Mouse (Mus musculus): ENCODE results near the gene Ufd1.

The Ufd1 gene

DNA sequence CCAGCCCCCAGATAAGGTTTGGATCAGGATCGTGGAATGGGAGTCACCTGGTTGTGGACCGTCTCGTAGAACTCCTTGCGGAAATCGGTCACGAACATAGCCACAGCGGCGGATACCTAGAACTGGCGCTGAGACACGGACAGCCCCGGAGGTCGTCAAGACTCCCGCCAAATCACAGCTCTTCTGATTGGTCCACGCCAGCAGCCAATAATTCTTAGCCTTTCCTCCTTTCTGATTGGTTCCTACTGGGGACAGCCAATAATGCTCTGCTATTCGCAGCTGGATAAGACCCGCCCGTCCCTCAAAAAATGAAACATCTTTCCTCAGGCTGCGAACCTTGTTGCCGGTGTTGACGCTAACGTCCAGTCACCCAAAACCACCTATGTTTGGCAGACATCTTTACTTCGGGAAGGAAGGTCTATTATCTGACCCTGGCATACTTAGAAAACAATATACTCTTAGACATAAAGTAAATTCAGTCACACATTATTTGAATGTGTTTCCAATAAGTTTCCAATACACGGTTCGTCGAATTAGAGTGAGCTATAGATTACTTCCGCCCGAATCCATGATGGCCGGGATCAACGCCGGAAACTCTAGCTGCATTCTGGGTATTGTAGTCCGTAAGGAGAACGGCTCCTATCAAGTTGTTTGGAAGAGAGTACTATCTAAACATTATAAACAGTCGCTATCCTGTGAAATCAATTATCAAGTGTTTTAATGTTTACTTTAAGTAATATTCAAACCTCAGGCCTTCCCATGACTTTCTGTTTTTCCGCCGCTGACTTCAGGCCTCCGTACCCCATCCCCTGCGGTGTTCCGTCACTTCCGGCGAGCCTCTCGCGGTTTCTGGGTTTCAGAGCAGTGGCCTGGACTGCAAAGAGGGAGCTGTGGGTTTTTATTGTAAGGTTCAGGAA is at the start of gene Ufd1, which contains the start of gene Cdc45:
TSS of gene Ufd1 (plus strand) at position 312 of the 917 bp plus-strand sequence.
TSS of gene Cdc45 (minus strand) at position 520 of the 917 bp plus-strand sequence.
- peak; percentile 80 for DNase-seq (ENCODE audit: low spot score)

DNA sequence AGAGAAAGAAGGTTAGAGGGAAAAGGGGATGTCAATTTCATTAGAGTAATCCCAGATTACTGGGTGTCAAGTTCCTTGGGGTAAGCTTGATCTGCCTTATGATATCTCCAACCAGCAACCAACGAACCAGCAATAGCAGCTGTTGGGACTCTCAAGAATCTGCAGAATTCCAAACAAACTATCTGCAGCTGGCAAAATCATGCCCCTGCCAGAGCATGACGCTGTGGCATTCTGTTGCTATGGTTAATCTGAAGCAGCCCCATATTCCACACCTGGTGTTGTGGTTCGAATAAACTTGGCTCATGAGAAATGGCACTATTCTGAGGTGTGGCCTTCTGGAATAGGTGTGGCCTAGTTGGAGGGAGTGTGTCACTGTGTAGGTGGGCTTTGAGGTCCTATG is 48.6 kb upstream of the Ufd1 start:
- no peak for DNase-seq (ENCODE audit: low spot score)

- no peak for DNase-seq (ENCODE audit: low spot score)
Measured at GRCm38 (mm10) chr16:18766390-18766789, 45.2 kb upstream of the Ufd1 start.

GRCm38 (mm10) chr16:18769501-18769900 is 42.1 kb upstream of the Ufd1 start:
- DNase-seq (ENCODE audit: low spot score), result no peak

GRCm38 (mm10) chr16:18773936-18774335 is 37.6 kb upstream of the Ufd1 start:
- no peak for DNase-seq (ENCODE audit: low spot score)

GRCm38 (mm10) chr16:18775621-18776555 is 35.7 kb upstream of the Ufd1 start:
- no peak for DNase-seq (ENCODE audit: low spot score)

DNA sequence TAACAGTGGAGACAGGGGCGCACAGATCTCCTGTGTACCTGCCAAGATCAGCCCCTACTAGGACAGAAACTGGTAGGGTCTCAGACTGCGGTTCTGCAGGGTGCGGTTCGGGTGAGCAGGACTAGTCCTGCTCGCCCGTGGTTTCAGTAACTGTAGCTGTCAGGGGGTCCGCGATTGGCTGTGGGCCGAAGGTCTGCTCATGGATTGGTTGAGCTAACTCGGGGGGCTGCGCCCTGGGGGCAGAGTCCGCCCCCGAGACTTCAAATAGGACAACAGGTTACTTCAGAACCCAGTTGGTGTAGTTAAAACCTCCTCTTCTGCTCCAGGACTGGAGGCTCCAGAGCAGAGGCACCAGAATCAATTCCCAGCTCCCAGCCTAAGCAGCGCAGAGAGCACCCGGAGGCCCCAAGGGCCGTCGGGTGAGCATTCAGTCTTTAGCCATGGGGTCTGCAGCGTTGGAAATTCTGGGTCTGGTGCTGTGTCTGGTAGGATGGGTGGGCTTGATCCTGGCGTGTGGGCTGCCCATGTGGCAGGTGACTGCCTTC is 35.0 kb upstream of the Ufd1 start, which contains the start of gene Cldn5:
TSS of gene Cldn5 (plus strand) at position 292 of the 545 bp plus-strand sequence.
- no peak for DNase-seq (ENCODE audit: low spot score)

DNA sequence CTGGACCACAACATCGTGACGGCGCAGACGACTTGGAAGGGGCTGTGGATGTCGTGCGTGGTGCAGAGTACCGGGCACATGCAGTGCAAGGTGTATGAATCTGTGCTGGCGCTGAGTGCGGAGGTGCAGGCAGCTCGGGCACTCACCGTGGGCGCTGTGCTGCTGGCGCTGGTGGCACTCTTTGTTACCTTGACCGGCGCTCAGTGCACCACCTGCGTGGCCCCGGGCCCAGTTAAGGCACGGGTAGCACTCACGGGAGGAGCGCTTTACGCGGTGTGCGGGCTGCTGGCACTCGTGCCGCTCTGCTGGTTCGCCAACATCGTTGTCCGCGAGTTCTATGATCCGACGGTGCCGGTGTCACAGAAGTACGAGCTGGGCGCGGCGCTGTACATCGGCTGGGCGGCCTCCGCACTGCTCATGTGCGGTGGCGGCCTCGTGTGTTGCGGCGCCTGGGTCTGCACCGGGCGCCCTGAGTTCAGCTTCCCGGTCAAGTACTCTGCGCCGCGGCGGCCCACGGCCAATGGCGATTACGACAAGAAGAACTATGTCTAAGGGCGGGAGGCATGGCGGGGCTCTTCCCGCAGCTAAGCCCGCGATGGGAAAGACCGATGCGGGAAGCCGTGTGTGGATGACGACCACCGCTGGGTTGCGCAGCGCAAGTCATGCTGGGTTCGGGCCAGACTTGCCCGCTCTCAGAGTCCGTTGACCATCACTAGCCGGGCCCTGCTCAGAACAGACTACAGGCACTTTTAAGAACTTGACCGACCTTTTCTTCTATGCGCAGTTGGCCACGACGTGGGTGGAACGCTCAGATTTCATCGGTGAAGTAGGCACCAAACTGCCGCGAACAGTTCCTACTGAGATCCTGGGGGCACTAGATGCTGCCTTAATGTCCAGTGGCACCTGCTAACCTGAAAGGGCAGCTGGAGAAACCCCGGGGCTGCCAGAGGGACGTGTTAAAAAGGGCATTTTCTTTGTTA is 34.2 kb upstream of the Ufd1 start:
- DNase-seq (ENCODE audit: low spot score), result no peak

- no peak for DNase-seq (ENCODE audit: low spot score)
Measured at GRCm38 (mm10) chr16:18778461-18778860, 33.1 kb upstream of the Ufd1 start.

DNA sequence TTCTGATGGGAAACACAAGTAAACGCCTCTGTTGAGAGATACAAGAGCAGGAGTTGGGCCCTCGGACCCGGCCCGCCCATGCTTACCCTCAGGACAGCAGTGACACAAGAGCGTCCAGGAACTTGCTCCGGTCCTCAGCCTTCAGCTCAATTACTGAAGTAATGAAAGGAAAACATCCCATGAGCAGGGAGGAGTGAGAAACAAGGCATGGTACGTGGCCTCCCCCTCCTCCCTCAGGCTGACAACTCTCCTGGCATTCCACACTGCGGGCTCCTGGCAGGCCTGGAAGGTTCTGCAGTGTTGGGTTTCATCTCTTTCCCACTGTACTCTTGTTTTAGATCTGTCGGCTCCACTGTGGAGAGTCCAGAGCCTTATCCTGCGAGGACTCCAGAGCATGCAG is 29.8 kb upstream of the Ufd1 start:
- DNase-seq (ENCODE audit: low spot score), result no peak

DNA sequence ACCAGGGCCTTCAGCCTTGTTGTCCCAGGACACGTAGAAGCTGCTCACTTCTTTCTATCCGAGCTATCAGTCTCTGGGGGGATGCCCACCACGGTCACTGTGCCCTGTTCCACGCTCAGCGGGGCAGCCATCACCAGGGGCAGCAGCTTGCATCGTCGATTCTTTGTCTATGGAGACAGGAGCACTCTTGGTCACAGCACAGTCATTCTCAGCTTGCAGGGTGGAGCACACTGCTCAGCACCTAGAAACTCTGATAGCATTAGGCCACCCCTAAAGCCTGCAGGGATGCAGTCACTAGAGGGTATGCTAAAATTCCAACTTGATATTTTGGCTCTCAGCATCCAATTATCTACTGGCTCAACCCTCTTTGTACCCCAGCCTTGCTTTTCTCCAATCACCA is 26.6 kb upstream of the Ufd1 start:
- no peak for DNase-seq (ENCODE audit: low spot score)

GRCm38 (mm10) chr16:18785485-18785884 is 26.1 kb upstream of the Ufd1 start:
- peak; percentile 14 for DNase-seq (ENCODE audit: low spot score)

DNA sequence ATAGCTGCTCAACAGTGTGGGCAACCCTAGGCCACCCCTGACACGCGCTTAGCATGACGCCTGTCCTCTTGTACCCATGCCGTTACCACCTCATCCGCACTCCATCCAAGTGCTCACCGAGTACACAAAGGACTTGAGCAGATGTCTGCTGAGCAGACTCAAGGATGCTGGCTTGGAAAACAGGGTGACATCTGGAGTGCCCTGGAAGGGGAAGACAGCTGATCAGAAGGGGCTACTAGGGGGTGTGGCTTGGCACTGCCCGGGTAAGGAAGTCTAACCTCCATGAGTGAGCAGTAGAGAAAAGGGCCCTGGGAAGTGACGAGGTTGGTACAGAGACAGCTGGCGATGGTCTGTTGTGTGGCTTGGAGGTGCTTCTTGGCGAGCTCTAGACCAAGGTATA is 24.9 kb upstream of the Ufd1 start:
- no peak for DNase-seq (ENCODE audit: low spot score)

GRCm38 (mm10) chr16:18788627-18789406 is 22.8 kb upstream of the Ufd1 start:
- DNase-seq (ENCODE audit: low spot score), result no peak

DNA sequence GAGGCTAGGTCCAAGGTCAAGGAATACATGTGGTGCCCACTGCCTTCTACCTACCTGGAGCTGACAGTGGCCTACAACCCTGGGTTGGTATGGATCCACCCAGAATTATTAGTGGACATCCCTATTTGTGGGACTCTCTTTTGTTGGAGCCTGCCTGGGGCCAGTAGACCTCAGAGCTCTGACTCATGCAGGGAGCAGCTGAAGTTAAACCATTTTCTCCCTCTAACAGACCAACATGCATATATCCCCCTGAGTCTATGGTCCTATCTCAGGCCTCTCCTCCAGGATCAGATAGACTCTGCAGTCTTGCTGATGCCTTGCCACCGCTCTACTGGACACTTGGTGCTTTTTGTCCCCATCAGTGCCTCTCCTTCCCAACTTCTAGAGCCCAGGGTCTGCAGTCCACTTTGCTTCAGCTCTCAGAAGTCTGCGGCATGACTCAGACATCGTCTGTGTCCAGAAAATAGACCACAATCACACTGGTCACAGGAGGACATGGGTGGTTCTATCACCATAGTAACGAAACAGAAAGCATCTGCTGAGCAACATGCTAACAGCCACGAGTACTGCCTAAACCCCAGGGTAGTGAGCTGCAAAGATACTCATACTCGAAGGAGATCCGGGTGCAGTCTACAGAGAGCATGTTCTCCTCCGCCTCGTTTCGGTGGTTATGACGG is 16.2 kb upstream of the Ufd1 start:
- DNase-seq (ENCODE audit: low spot score), result no peak

DNA sequence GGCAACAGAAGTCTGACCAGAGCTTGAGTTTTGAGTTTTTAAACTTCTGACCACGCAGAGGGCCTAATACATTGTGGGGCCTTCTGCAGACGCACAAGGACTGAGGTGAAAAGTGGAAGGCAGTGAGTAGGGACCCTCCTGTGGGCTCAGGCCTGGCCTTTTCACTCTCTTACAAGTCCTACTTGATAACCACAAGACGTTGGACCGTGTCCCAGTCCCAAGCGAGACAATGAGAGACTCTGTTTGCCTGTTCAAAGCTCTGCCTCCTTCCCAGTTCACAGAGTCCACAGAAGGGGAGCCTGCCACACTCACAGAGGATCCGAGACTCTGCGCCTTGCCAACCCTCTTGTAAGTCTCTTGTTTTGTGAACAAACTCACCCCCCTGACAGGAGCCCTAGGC is 14.9 kb upstream of the Ufd1 start:
- DNase-seq (ENCODE audit: low spot score), result no peak

GRCm38 (mm10) chr16:18798151-18798550 is 13.4 kb upstream of the Ufd1 start:
- no peak for DNase-seq (ENCODE audit: low spot score)

DNA sequence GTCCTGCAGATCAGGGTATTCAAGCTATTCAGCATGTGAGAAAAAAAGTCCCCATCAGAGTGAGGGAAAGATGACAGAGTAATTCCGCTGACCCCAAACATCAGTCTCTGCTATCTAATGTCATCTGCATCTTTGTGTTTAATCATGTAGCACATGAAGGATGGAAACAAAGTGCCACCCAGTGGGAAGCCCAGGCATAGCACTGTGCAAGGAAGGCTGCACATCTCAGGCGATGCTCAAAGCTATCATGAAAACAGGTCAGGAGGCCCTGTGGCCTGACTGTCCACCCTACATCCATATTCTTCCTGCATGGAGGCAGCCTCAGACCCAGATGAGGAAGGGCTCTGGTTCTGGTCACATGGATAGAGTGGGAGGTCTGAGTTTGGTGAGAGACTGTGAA is 12.7 kb upstream of the Ufd1 start:
- DNase-seq (ENCODE audit: low spot score), result no peak

DNA sequence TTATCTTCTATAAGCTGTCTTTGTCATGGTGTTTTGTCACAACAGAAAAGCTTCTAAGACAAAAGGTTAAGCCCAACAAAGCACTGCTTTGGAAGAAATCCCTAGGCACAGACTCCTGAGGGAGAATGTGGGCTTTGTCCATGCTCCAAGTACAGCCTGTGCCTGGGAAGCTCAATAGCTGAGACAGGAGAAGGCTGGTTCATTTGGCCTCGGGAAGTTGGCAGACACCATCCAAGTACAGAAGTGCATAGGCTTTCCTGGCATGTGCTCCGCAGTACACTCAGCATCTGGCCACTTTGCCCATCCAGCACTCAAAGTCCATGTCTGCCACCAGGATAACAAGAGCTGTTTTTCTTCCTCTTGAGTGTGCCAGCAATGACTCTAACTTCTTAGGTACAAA is 5.8 kb upstream of the Ufd1 start:
- no peak for DNase-seq (ENCODE audit: low spot score)

DNA sequence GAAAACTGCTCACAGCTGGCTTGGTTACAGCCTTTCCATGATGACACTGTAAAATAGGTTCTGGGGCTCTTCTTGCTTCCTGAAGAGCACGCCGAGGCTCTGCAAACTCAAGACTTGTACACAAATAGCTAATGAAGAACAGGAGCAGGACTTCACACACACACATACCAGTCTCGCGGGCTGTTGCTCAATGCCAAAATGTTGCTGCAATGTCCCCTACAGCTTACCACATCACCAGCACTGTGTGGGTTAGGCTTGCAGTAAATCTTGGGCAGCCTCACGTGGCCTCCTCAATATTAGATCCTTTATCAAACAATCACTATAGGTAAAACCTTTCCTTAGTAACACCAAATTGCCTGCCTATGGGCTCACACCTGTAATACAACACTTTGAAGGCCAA is 2.6 kb upstream of the Ufd1 start:
- DNase-seq (ENCODE audit: low spot score), result no peak

All from spleen, adult 12 weeks (tissue).